Mouse (Mus musculus) myocyte (in vitro differentiated cells): Measurements from ENCODE around the gene Fam184b. TPM values are rescaled to one million over a fixed set of nuclear protein-coding genes. Genes with fewer than 3 reads are reported as not detected.

ENCODE experiments used
- H3K27me3 ChIP-seq: one replicate; pipeline ENCODE4 v1.6.1; 2011; ENCODE audit not compliant: control insufficient read depth, insufficient read depth, insufficient read length
- H3K36me3 ChIP-seq: one replicate; pipeline ENCODE4 v1.6.1; 2011; ENCODE audit not compliant: control insufficient read depth, insufficient read depth
- H3K4me2 ChIP-seq: one replicate; pipeline ENCODE4 v1.6.1; 2011; ENCODE audit warnings: low read depth, control low read depth
- H3K4me3 ChIP-seq: one replicate; pipeline ENCODE4 v1.5.1; 2011; ENCODE audit warnings: mild to moderate bottlenecking, control low read depth, moderate library complexity
- H3K79me2 ChIP-seq: one replicate; pipeline ENCODE4 v1.6.1; 2011; ENCODE audit not compliant: control insufficient read depth, insufficient read depth
- H3ac ChIP-seq: one replicate; pipeline ENCODE4 v1.6.1; 2011; ENCODE audit not compliant: control insufficient read depth, insufficient read length
- CEBPB ChIP-seq: IDR thresholded peaks from 2 replicates; pipeline ENCODE4 v1.6.1; 2011; ENCODE audit warnings: mild to moderate bottlenecking, moderate library complexity; ENCODE audit not compliant: poor library complexity, insufficient read depth, severe bottlenecking
- E2F4 ChIP-seq: IDR thresholded peaks from one replicate; pipeline ENCODE4 v1.6.1; 2011; ENCODE audit warnings: mild to moderate bottlenecking, control low read depth, moderate library complexity; ENCODE audit not compliant: insufficient read depth
- MAX ChIP-seq: IDR thresholded peaks from one replicate; pipeline ENCODE4 v1.6.1; 2011; ENCODE audit warnings: low read depth, mild to moderate bottlenecking, control low read depth
- MYOD1 ChIP-seq, 3 experiments: IDR thresholded peaks; one replicate each; pipeline ENCODE4 v1.6.1; 2011; ENCODE audit warnings: control low read depth in 2 of 3, low read depth in 2 of 3, mild to moderate bottlenecking in 2 of 3, moderate library complexity in 1 of 3; ENCODE audit not compliant: insufficient read length in 2 of 3, control insufficient read depth in 1 of 3
- MYOG ChIP-seq, 3 experiments: IDR thresholded peaks; one replicate each; pipeline ENCODE4 v1.6.1; 2011; ENCODE audit warnings: control low read depth in 2 of 3, low read depth in 2 of 3, mild to moderate bottlenecking in 2 of 3; ENCODE audit not compliant: insufficient read length in 2 of 3, control insufficient read depth in 1 of 3, insufficient read depth in 1 of 3
- POLR2A ChIP-seq: IDR thresholded peaks from one replicate; pipeline ENCODE4 v1.6.1; 2011; ENCODE audit warnings: low read depth, mild to moderate bottlenecking, control low read depth, moderate library complexity; ENCODE audit not compliant: insufficient read length
- POLR2AphosphoS2 ChIP-seq: IDR thresholded peaks from one replicate; pipeline ENCODE4 v1.6.1; 2011; ENCODE audit warnings: low read depth, control low read depth; ENCODE audit not compliant: insufficient read length
- REST ChIP-seq: IDR thresholded peaks from one replicate; pipeline ENCODE4 v1.6.1; 2011; ENCODE audit warnings: mild to moderate bottlenecking, control low read depth, moderate library complexity; ENCODE audit not compliant: insufficient read depth, insufficient read length
- SRF ChIP-seq: IDR thresholded peaks from one replicate; pipeline ENCODE4 v1.6.1; 2011; ENCODE audit warnings: low read depth; ENCODE audit not compliant: control insufficient read depth, insufficient read length
- TCF12 ChIP-seq: IDR thresholded peaks from one replicate; pipeline ENCODE4 v1.6.1; 2011; ENCODE audit warnings: mild to moderate bottlenecking, control low read depth; ENCODE audit not compliant: poor library complexity, insufficient read depth, severe bottlenecking
- TCF3 ChIP-seq: IDR thresholded peaks from one replicate; pipeline ENCODE4 v1.6.1; 2011; ENCODE audit warnings: low read depth, control low read depth; ENCODE audit not compliant: insufficient read length
- USF1 ChIP-seq: IDR thresholded peaks from one replicate; pipeline ENCODE4 v1.6.1; 2011; ENCODE audit warnings: low read depth, mild to moderate bottlenecking, control low read depth, moderate library complexity
- polyA plus RNA-seq: library from polyadenylated mRNA; unstranded; fragments of >200 nt; fragmentation: generic; extraction: Trizol; gene quantifications from one replicate; pipeline ENCODE4 v1.2.1, GENCODE M21; 2012; ENCODE audit warnings: missing spikeins

Gene Fam184b
- polyA plus RNA-seq, 1 experiment, result 0.01 TPM

DNA sequence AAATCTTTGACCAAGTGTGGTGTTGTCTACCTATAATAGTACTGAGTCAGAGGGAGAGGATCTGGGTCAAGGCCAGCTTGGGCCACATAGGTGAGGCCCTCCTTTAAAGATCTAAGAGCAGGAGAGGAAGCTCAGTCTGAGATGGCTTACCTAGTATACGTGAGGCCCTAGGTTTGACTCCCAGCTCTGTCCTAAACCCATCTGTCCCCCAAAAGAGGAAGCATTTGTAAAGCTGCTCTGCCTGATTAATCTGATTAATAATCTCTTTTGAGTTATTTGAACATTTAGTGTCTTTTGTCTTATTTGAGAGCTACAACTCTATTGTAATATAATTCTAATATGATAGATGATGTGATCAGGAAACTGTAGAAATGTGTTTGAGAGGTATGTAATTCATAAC, 44.0 kb upstream of the Fam184b start:
- Histone ChIP-seq H3ac (no peak overlapping the region), H3K36me3 (peaks cover 12% of the 10 kb centered on the region), H3K27me3 (no peaks in the 10 kb centered on the region), H3K4me2 (no peak overlapping the region), H3K4me3 (no peak overlapping the region), H3K79me2 (no peaks in the 10 kb centered on the region)
- TF ChIP-seq TCF3 (no peak), MYOD1 (IDR thresholded peaks at IDR 0.05; ENCODE audit: control insufficient read depth in 1 of 3, insufficient read length in 2 of 3, low read depth in 2 of 3) (no peak), USF1 (no peak), SRF (no peak), REST (no peak)

DNA sequence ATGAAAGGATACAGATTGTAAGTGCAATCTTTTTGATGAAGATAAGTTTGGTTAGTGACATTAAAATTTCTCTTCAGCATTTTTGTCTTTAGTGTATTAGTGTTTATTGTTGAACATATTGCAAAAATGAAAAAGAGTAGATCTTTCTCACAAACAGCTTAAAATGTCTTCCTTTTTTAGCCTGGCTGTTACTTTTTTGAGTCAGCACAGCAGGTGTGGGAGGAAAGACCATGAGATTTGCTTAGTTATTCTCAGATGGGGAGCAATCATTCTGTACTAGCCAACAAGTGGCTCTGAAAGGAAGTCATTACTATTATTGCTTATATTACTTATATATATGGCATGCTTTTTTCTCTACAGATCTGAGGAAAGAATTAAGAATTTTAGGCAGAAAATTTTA, 40.5 kb upstream of the Fam184b start:
- H3K4me2 ChIP-seq, result no peak overlapping the region
- H3K79me2 ChIP-seq, result no peaks in the 10 kb centered on the region
- H3K36me3 ChIP-seq, result peaks cover 27% of the 10 kb centered on the region
- TF ChIP-seq SRF (no peak), POLR2A (no peak), MYOG (IDR thresholded peaks at IDR 0.05; ENCODE audit: control insufficient read depth in 1 of 3, insufficient read depth in 1 of 3, insufficient read length in 2 of 3, low read depth in 2 of 3) (no peak), MYOD1 (IDR thresholded peaks at IDR 0.05; ENCODE audit: control insufficient read depth in 1 of 3, insufficient read length in 2 of 3, low read depth in 2 of 3) (no peak), USF1 (no peak), POLR2AphosphoS2 (no peak), E2F4 (no peak), TCF12 (no peak), MAX (no peak), REST (no peak), TCF3 (no peak), CEBPB (no peak)
- no peak overlapping the region for H3ac ChIP-seq
- H3K4me3 ChIP-seq, result no peak overlapping the region
- no peaks in the 10 kb centered on the region for H3K27me3 ChIP-seq

DNA sequence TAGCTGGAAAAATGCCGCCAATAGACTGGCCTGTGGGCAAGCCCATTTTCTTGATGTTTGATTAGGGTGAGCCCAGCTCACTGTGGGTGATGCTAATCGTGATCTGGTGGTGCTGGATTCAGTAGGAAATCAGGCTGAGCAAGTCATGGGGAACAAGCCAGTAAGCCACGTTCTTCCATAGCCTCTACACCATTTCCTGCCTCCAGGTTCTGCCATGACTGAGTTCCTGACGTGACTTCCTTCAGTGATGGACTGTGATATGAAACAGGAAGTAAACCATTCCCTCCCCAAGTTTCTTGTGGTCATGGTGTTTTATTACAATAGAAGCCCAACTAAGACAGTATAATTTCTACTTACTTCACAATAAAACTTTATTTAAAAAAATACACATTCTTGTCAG, 38.2 kb upstream of the Fam184b start:
- Histone ChIP-seq H3K4me3 (no peak overlapping the region), H3K27me3 (no peaks in the 10 kb centered on the region), H3K79me2 (no peaks in the 10 kb centered on the region), H3K4me2 (no peak overlapping the region), H3K36me3 (peaks cover 27% of the 10 kb centered on the region), H3ac (no peak overlapping the region)
- no peak for TF ChIP-seq POLR2A
- no peak for TF ChIP-seq MAX
- TF ChIP-seq CEBPB, result no peak
- no peak for TF ChIP-seq TCF12
- TF ChIP-seq USF1, result no peak
- TF ChIP-seq MYOD1 (IDR thresholded peaks at IDR 0.05; ENCODE audit: control insufficient read depth in 1 of 3, insufficient read length in 2 of 3, low read depth in 2 of 3), result no peak
- no peak for TF ChIP-seq E2F4
- no peak for TF ChIP-seq REST
- TF ChIP-seq SRF, result no peak

DNA sequence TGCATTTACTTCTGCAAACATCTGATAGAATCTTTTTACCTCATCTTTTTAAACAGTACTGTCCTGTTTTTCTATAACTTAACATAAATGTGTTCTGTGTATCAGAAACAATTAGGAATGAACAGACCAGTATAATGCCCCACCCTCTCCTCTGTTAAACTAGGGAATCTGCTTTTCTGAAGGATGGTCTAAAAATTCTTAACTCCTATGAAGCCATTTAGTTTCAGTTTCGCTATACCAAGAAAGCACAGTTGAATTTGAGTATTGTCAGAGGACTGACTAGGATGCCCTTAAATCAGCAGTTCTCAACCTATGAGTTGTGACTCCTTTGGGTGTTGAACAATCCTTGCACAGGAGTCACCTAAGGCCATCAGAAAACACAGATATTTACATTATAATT, 35.6 kb upstream of the Fam184b start:
- Histone ChIP-seq H3K79me2 (peaks cover 14% of the 10 kb centered on the region), H3K36me3 (peaks cover 18% of the 10 kb centered on the region), H3ac (no peak overlapping the region), H3K4me2 (peak overlapping the region; percentile 5), H3K4me3 (no peak overlapping the region), H3K27me3 (no peaks in the 10 kb centered on the region)
- no peak for TF ChIP-seq USF1

DNA sequence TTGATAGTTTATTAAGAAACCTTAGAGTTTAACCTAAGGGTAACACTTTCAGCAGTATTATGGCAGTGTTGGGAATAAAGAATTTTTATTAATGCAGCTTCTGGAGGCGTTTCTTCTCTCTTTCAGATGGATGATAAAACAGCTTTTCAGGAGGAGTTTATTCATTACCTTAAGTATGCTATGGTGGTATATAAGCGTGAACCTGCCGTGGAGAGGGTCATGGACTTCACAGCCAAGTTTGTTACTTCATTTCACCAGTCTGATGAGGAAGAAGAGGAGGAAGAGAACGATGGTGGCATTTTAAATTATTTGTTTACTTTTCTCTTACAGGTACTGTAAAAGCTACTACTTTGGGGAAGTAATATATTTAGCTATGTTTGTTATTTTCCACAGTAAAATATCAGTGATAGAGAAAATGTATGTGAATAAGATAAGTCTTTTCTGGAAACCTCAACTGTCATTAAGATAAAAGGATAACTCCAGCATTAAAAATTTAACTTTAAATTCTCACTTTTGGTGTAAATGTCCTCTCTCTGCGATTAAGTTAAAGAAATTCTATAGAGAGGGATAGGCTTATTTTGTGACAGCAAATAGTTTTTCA, 31.6 kb upstream of the Fam184b start:
- no peak overlapping the region for H3ac ChIP-seq
- peak overlapping the region; percentile 54 for H3K4me2 ChIP-seq
- H3K4me3 ChIP-seq, result peak overlapping the region; percentile 78
- H3K36me3 ChIP-seq, result peaks cover 6% of the 10 kb centered on the region
- H3K27me3 ChIP-seq, result no peaks in the 10 kb centered on the region
- H3K79me2 ChIP-seq, result peaks cover 14% of the 10 kb centered on the region
- TF ChIP-seq CEBPB (no peak), SRF (no peak), MAX (no peak), MYOD1 (IDR thresholded peaks at IDR 0.05; ENCODE audit: control insufficient read depth in 1 of 3, insufficient read length in 2 of 3, low read depth in 2 of 3) (no peak), TCF12 (no peak), REST (no peak), E2F4 (no peak), TCF3 (no peak), POLR2AphosphoS2 (no peak), USF1 (no peak), POLR2A (no peak), MYOG (IDR thresholded peaks at IDR 0.05; ENCODE audit: control insufficient read depth in 1 of 3, insufficient read depth in 1 of 3, insufficient read length in 2 of 3, low read depth in 2 of 3) (no peak)
